In genomic region chr2:39268357-39268756, GRCm38 (mm10) we compare ENCODE assay signal across 9 mouse cellular contexts. TPM values are rescaled to one million over a fixed set of nuclear protein-coding genes. Genes with fewer than 3 reads are reported as not detected.
DNase-seq lines count a peak whose midpoint lies in the region; ATAC-seq and TF ChIP-seq lines count a peak whose summit lies in the region.
"Had no signal": no experiment of that assay in that cellular context is flagged by ENCODE, and none has a peak within 500 bp of the region (broad histone marks: within the 10 kb centered on the region; RNA-seq: fewer than 3 reads in every experiment).

No protein-coding gene starts in this region.

- in situ Hi-C loops in Patski (cut with MboI; ENCODE audit: low pct_unique_long_range_greater_than_20kb) = no loop called here

- ATAC-seq in hindbrain, embryonic 14.5 days (ENCODE audit: low FRiP score) = peak; percentile 48; the same call in 1 of the 2 replicates
- no peak for ATAC-seq in hindbrain, embryonic 12.5 days (ENCODE audit: low FRiP score)
- ATAC-seq in CD4-positive, CD25-positive, alpha-beta regulatory T cell, adult 4 months = peak; percentile 81
- no peak for ATAC-seq in Patski

- peak; percentile 70 for TF ChIP-seq CTCF in Patski (IDR thresholded peaks at IDR 0.05)

- no peaks in the 10 kb centered on the region for H3K36me3 ChIP-seq in hindbrain, embryonic 14.5 days (replicated peaks; ENCODE audit: control insufficient read depth, insufficient read depth)
- H3K36me3 ChIP-seq in hindbrain, embryonic 12.5 days = no peaks in the 10 kb centered on the region

- H3K4me1 ChIP-seq in hindbrain, embryonic 14.5 days (replicated peaks; ENCODE audit: control insufficient read depth, insufficient read depth, low read length) = no peaks in the 10 kb centered on the region
- H3K4me1 ChIP-seq in hindbrain, embryonic 12.5 days = no peaks in the 10 kb centered on the region

- H3K9ac ChIP-seq in hindbrain, embryonic 14.5 days = no peak overlapping the region
- no peak overlapping the region for H3K9ac ChIP-seq in hindbrain, embryonic 12.5 days

- H3K9me3 ChIP-seq in hindbrain, embryonic 14.5 days (ENCODE audit: control insufficient read depth, low read length) = peaks cover 7% of the 10 kb centered on the region; the same call in 1 of the 2 replicates
- no peaks in the 10 kb centered on the region for H3K9me3 ChIP-seq in hindbrain, embryonic 12.5 days (replicated peaks)

- CTCF ChIA-PET in Patski (lab: Charles Lee) = interaction anchor here (1.2 to 2.0 kb wide), 3 partner anchors 11 to 104 kb away, joined by 3 to 4 read pairs (median 3); no protein-coding TSS in a partner anchor

- H3K4me3 ChIP-seq in hindbrain, embryonic 14.5 days (replicated peaks; ENCODE audit: low read length) = no peak overlapping the region
- no peak overlapping the region for H3K4me3 ChIP-seq in hindbrain, embryonic 12.5 days
- H3K4me3 ChIP-seq: megakaryocyte, embryonic 14.5 days had no signal

- H3K27ac ChIP-seq in hindbrain, embryonic 14.5 days = no peak overlapping the region
- no peak overlapping the region for H3K27ac ChIP-seq in hindbrain, embryonic 12.5 days

- 52% methylated on average over 3 of the region's 3 CpGs for WGBS in hindbrain, embryonic 14.5 days
- 58% methylated on average over 3 of the region's 3 CpGs for WGBS in hindbrain, embryonic 12.5 days

- H3K27me3 ChIP-seq in hindbrain, embryonic 14.5 days (ENCODE audit: control insufficient read depth, insufficient read depth, low read length) = no peaks in the 10 kb centered on the region
- no peaks in the 10 kb centered on the region for H3K27me3 ChIP-seq in hindbrain, embryonic 12.5 days
- H3K27me3 ChIP-seq in Patski = peaks cover 4% of the 10 kb centered on the region
- H3K27me3 ChIP-seq: megakaryocyte, embryonic 14.5 days had no signal

- peak; percentile 81 for DNase-seq in hindbrain, embryonic 14.5 days (ENCODE audit: low spot score)
- no peak for DNase-seq in Patski (ENCODE audit: low read depth, low spot score)
- peak; percentile 19 for DNase-seq in heart, postnatal 4 days
- peak; percentile 9 for DNase-seq in lung, postnatal 14 days
- DNase-seq in thymus, postnatal 25 days = peak; percentile 31
- no peak for DNase-seq in layer of hippocampus, postnatal 10 days (ENCODE audit: low spot score in 2 of 2)

- no peak overlapping the region for H3K4me2 ChIP-seq in hindbrain, embryonic 14.5 days (replicated peaks)
- no peak overlapping the region for H3K4me2 ChIP-seq in hindbrain, embryonic 12.5 days (replicated peaks)

- POLR2A ChIA-PET in Patski (lab: Charles Lee) = interaction anchor here (0.5 kb wide), 1 partner anchor 123 kb away, joined by 3 read pairs; no protein-coding TSS in a partner anchor

RNA-seq across cellular contexts. Expression of gene Ppp6c, which starts 42.1 kb away (rescaled TPM):
- 78.0 and 97.0 TPM in 2 replicates for polyA plus RNA-seq in hindbrain, embryonic 14.5 days (2014; fragmentation: Nextera tagmentation; extraction: Ambion mirVana)
- 80.7 and 87.9 TPM in 2 replicates for polyA plus RNA-seq in hindbrain, embryonic 12.5 days (2016; fragmentation: Nextera tagmentation; extraction: Ambion mirVana)
- 100 to 1,000 TPM in 1 of 2 experiments, 10 to 100 TPM in 1; 95.6 to 125 TPM for polyA plus RNA-seq in CD4-positive, CD25-positive, alpha-beta regulatory T cell, adult 4 months (2017; shearing (Covaris generic))
- 53.9 TPM for polyA plus RNA-seq in Patski (2021)
- total RNA-seq in heart, postnatal 4 days (2021) = 10 to 100 TPM; 63.1 to 68.1 TPM
- 10 to 100 TPM; 68.3 to 74.9 TPM for total RNA-seq in layer of hippocampus, postnatal 10 days (2021)

Comparison
In these comparisons a context has a peak if more than half of its experiments do, and no peak if none do; other contexts are left out.
1. ATAC-seq: peak in hindbrain, embryonic 14.5 days (single experiment) and CD4-positive, CD25-positive, alpha-beta regulatory T cell, adult 4 months (single experiment); none in hindbrain, embryonic 12.5 days (single experiment) and Patski (single experiment).
2. DNase-seq: peak in hindbrain, embryonic 14.5 days (single experiment), heart, postnatal 4 days (single experiment), lung, postnatal 14 days (single experiment) and thymus, postnatal 25 days (single experiment); none in Patski (single experiment) and layer of hippocampus, postnatal 10 days (0 of 2).